Mouse (Mus musculus) olfactory bulb, adult 2 months (tissue): ENCODE measurements around the gene Tcte1.

Experiments used
- CTCF ChIP-seq: fragments of 200-500 bp; IDR thresholded peaks from 2 replicates; pipeline ENCODE4 v1.5.1; 2012; ENCODE audit warnings: low read depth, mild to moderate bottlenecking, low read length, moderate library complexity; ENCODE audit not compliant: insufficient read depth
- POLR2A ChIP-seq: fragments of 200-500 bp; IDR thresholded peaks from 2 replicates; pipeline ENCODE4 v1.6.1; 2012; ENCODE audit warnings: mild to moderate bottlenecking, low read depth, low read length, moderate library complexity; ENCODE audit not compliant: insufficient read depth

- TF ChIP-seq POLR2A, result no peak
- TF ChIP-seq CTCF, result no peak
Measured at GRCm38 (mm10) chr17:45578843-45579242, 55.6 kb downstream of the Tcte1 start.
